Mouse (Mus musculus) thymus, adult 2 months (tissue): ENCODE measurements at regions not wholly inside any gene's neighbourhood (a gene's known extent, or its start where the extent isn't known, plus 50 kb on each side); places are given as distances from the start of the nearest gene placed in this dataset.

Experiments used
- DNase-seq: peaks from one replicate; pipeline ENCODE4 v3.0.0; 2021
- H3K27ac ChIP-seq: fragments of 200-500 bp; 2 replicates; pipeline ENCODE4 v1.5.1; 2012; ENCODE audit warnings: low read length, control low read depth; ENCODE audit not compliant: control insufficient read depth, insufficient read depth
- H3K27me3 ChIP-seq: fragments of 200-500 bp; 2 replicates; pipeline ENCODE4 v1.6.1; 2012; ENCODE audit warnings: mild to moderate bottlenecking, low read length, moderate library complexity, mixed read lengths; ENCODE audit not compliant: control insufficient read depth, insufficient read depth
- H3K36me3 ChIP-seq: fragments of 200-500 bp; 2 replicates; pipeline ENCODE4 v1.6.1; 2012; ENCODE audit warnings: mild to moderate bottlenecking, low read length, moderate library complexity; ENCODE audit not compliant: control insufficient read depth, insufficient read depth
- H3K4me1 ChIP-seq: fragments of 200-500 bp; replicated peaks from 2 replicates; pipeline ENCODE4 v1.6.1; 2012; ENCODE audit warnings: low read length; ENCODE audit not compliant: control insufficient read depth, insufficient read depth
- H3K4me3 ChIP-seq: fragments of 200-500 bp; 2 replicates; pipeline ENCODE4 v1.5.1; 2012; ENCODE audit warnings: mild to moderate bottlenecking, low read length, control low read depth, moderate library complexity; ENCODE audit not compliant: control insufficient read depth, insufficient read depth
- CTCF ChIP-seq: fragments of 200-500 bp; IDR thresholded peaks from 2 replicates; pipeline ENCODE4 v1.5.1; 2012; ENCODE audit warnings: mild to moderate bottlenecking, control low read depth, low read length, moderate library complexity, borderline replicate concordance; ENCODE audit not compliant: control insufficient read depth, poor library complexity, insufficient read depth; ENCODE audit errors: extremely low read depth
- POLR2A ChIP-seq: fragments of 200-500 bp; IDR thresholded peaks from 2 replicates; pipeline ENCODE4 v1.6.1; 2012; ENCODE audit warnings: mild to moderate bottlenecking, low read length, control low read depth, moderate library complexity; ENCODE audit not compliant: control insufficient read depth, poor library complexity, insufficient read depth; ENCODE audit errors: extremely low read depth
- WGBS: fragments of 180-500 bp; shearing (Covaris S2); methylation state at CpG from one replicate; pipeline ENCODE4 v1.1.7; 2018; 5-methylcytosine and 5-hydroxymethylcytosine counted together

DNA sequence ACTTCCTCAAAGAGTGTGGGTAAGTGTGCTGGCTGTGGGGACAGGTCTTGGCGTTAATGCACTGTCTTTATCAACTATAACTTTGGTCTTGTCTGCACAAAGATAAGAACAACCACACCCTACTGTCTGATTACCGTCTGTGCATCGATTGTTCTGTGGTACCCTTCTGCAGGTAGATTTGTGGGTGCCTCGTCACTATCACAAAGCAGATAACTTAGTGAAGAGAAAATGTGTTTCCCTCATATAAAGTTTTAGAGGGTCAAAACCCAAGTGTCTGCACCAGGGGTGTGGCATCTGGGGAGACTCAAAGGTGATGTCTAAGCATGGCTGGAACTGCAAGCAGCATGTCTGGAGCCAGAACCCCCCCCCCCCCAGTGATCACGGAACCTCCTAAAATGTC is 259.4 kb downstream of the Gm49356 start:
- Histone ChIP-seq H3K36me3 (no peaks in the 10 kb centered on the region), H3K4me3 (no peak overlapping the region), H3K27me3 (no peaks in the 10 kb centered on the region), H3K4me1 (peaks cover 9% of the 10 kb centered on the region), H3K27ac (no peak overlapping the region)
- TF ChIP-seq POLR2A: no peak
- TF ChIP-seq CTCF: no peak
- WGBS: 88% methylated on average over 5 of the region's 5 CpGs
- DNase-seq: no peak

DNA sequence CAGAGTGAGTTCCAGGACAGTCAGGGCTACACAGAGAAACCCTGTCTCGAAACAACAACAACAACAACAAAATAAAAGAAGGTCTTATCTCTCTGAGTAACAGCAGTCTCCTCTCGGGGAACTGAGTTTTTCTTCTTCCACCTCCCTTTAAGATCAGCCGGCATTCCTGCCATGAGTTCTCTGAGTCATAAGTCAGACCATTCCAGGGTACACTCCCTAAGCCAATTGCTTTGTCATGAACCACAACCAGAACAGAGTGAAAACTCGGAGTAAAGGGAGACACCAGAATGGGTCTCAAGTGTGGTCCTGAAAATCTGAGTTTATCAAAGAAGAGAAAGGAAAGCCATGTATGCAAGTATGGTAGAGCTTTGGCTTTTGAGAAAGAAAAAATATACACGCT is 262.4 kb downstream of the Gm49356 start:
- H3K4me1 ChIP-seq: no peaks in the 10 kb centered on the region
- no peak for DNase-seq
- no peaks in the 10 kb centered on the region for H3K36me3 ChIP-seq
- H3K27me3 ChIP-seq: no peaks in the 10 kb centered on the region
- 97% methylated on average over 5 of the region's 5 CpGs for WGBS
- TF ChIP-seq POLR2A (no peak), CTCF (no peak)
- H3K27ac ChIP-seq: no peak overlapping the region
- no peak overlapping the region for H3K4me3 ChIP-seq

DNA sequence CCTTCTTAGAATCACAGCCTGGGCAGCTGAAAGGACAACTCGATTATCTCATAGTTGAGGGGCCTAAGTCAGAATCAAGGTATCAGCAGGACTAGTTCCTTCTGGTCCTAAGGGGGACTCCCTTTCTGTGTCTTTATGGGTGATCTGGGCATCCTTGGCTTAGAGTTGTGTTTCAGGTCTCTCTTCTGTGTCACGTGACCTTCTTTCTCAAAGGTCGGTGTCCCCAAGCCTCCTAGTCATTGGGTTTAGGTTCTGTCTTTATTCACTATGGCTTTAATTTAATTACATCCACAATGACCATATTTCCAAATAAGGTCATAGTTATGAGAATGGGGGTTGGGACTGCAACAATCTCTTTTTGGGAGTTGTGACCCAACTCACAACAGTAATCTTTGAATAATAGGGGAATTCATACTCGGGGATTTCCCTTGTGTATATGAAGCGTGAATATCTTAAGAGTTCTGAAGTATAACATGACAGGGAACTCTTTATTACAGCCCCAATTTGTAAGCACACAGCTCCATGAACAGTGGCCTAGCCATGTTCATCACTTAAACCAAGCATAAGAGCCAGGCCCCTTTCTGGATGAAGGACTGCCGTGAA is 263.8 kb downstream of the Gm49356 start:
- TF ChIP-seq CTCF (no peak), POLR2A (no peak)
- Histone ChIP-seq H3K36me3 (no peaks in the 10 kb centered on the region), H3K4me1 (no peaks in the 10 kb centered on the region), H3K27me3 (no peaks in the 10 kb centered on the region), H3K4me3 (no peak overlapping the region), H3K27ac (no peak overlapping the region)
- no peak for DNase-seq
- 94% methylated on average over 6 of the region's 6 CpGs for WGBS

DNA sequence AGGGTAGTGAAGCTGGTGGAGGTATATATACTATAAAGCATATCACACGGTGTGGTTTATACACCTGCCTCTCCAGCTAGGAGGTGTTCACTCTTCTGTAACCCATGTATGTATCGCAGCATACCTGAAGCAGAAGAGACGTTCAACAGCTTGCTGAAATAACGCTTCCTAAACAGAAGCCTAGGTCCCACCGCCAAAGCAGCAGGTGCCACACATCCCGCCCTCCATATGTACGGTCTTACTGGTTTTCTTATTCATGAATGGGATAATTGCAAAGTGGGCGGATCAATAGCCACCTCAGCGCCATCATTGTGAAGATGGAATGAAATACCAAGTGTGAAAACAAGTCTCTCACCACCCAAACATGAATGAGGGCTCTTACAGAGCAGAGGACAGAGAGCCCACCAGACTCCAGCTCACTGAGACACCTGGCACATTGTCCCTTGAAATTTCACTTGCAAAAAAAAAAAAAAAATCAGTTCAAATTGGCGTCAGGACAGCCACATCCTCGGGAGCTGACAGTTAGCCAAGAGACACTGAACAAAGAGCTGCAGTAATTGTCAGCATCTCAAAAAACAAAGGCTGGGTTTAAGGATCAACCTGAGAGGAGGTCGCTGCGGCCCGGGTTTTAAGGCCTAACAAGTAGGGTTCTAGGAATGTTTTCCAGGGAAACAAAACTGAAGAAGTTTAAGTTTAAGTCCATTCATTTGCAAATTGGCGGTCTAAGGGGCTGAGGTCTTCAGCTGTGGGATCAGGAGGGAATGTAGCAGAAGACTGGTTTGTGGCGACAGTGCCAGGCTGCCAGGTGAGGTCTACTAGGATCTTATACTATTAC is 264.5 kb downstream of the Gm49356 start:
- no peaks in the 10 kb centered on the region for H3K4me1 ChIP-seq
- DNase-seq: no peak
- TF ChIP-seq POLR2A: no peak
- no peak for TF ChIP-seq CTCF
- 91% methylated on average over 16 of the region's 16 CpGs for WGBS
- H3K36me3 ChIP-seq: no peaks in the 10 kb centered on the region
- no peak overlapping the region for H3K27ac ChIP-seq
- H3K4me3 ChIP-seq: no peak overlapping the region
- no peaks in the 10 kb centered on the region for H3K27me3 ChIP-seq

DNA sequence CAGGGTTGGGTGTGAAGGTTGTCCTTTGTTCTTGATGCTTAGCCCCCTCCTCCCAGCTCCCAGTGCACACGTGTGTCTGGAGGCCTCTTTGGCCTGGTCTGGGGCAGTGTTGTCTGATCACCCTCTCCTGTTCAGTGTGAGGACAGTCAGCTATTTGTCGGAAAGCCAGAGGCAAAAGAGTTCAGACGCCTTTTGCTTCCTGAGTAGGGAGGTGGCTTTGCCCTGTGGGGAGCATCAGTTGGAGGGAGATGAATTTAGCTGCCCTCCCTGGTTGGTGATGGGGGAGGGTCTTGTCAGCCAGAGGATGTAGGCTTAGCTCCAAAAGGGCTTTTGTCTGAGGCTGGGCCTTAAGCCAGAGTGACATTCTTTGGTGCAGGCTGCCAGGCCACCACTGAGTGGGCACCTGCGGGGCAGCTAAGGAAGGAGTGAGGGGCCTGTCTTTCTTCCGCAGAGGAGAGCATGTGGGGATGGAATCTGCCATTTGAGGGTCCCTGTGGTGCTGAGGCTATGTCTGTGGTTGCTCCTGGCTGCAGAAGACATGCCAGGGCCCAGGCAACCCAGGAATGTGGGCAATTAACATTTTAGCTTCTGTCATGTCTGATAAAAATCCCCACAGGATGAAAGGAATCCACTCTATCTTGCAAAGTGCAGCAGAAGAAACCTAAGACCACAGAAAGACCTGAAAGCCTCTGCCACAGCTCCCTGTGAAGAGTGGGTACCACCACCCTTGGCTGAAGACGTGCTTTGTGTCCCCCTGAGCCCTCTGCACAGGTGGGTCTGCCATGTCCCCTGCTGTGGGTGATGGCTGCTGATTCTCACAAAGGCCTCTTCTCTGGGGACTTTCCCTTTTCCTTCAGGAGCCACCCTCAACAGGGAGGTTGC is 265.6 kb downstream of the Gm49356 start:
- TF ChIP-seq POLR2A (no peak), CTCF (no peak)
- Histone ChIP-seq H3K36me3 (no peaks in the 10 kb centered on the region), H3K27me3 (no peaks in the 10 kb centered on the region), H3K4me3 (no peak overlapping the region), H3K27ac (no peak overlapping the region), H3K4me1 (no peaks in the 10 kb centered on the region)
- no peak for DNase-seq
- WGBS: 90% methylated on average over 6 of the region's 6 CpGs

DNA sequence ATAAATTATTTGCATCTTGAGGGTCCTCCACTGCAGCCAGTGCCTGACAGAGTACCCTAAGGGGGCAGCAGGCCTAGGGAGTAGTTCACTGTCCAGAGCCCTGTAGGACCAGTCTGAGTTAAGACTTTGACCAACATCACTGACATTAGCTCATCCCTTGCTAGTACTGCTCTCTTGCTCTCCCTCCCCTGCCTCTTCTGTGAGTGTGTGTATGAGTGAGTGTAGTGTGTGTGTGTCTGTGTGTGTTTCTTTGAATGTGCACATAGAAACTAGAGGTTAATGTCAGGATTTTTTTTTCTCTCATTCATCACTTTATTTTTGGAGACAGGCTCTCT is 266.2 kb downstream of the Gm49356 start:
- TF ChIP-seq POLR2A (no peak), CTCF (no peak)
- Histone ChIP-seq H3K36me3 (no peaks in the 10 kb centered on the region), H3K4me3 (no peak overlapping the region), H3K27ac (no peak overlapping the region), H3K4me1 (no peaks in the 10 kb centered on the region), H3K27me3 (no peaks in the 10 kb centered on the region)
- DNase-seq: no peak
